Comparison of ENCODE assay signal across 33 mouse cellular contexts in genomic region chr2:14127629-14128028, GRCm38 (mm10). TPM values are rescaled to one million over a fixed set of nuclear protein-coding genes. Genes with fewer than 3 reads are reported as not detected.
DNase-seq lines count a peak whose midpoint lies in the region; ATAC-seq lines count a peak whose summit lies in the region.
"Had no signal": no experiment of that assay in that cellular context is flagged by ENCODE, and none has a peak within 500 bp of the region (broad histone marks: within the 10 kb centered on the region; RNA-seq: fewer than 3 reads in every experiment).

No protein-coding gene starts in this region.

- H3K4me1 ChIP-seq in embryonic facial prominence, embryonic 11.5 days (ENCODE audit: control insufficient read depth, insufficient read depth, low read length), result no peaks in the 10 kb centered on the region
- H3K4me1 ChIP-seq in embryonic facial prominence, embryonic 10.5 days, result no peaks in the 10 kb centered on the region
- 0 out of 2 replicates have a peak, but pooled peaks cover 5% of the 10 kb centered on the region for H3K4me1 ChIP-seq in midbrain, embryonic 12.5 days
- H3K4me1 ChIP-seq in midbrain, embryonic 10.5 days, result 0 out of 2 replicates have a peak, but pooled peaks cover 3% of the 10 kb centered on the region
- no peaks in the 10 kb centered on the region for H3K4me1 ChIP-seq in midbrain, embryonic 14.5 days (ENCODE audit: control insufficient read depth, insufficient read depth, low read length)
- H3K4me1 ChIP-seq: forebrain, embryonic 15.5 days; heart, embryonic 10.5 days; heart, embryonic 15.5 days; hindbrain, embryonic 12.5 days; neural tube, embryonic 15.5 days had no signal

- H3K36me3 ChIP-seq in embryonic facial prominence, embryonic 11.5 days (replicated peaks; ENCODE audit: control insufficient read depth, insufficient read depth, low read depth, low read length), result no peaks in the 10 kb centered on the region; the same call in 1 of the 2 replicates
- peaks cover 50% of the 10 kb centered on the region for H3K36me3 ChIP-seq in embryonic facial prominence, embryonic 10.5 days (replicated peaks)
- H3K36me3 ChIP-seq in midbrain, embryonic 12.5 days, result peaks cover 35% of the 10 kb centered on the region
- H3K36me3 ChIP-seq in midbrain, embryonic 10.5 days, result peaks cover 54% of the 10 kb centered on the region
- peaks cover 40% of the 10 kb centered on the region for H3K36me3 ChIP-seq in midbrain, embryonic 14.5 days (ENCODE audit: control insufficient read depth, insufficient read depth, low read length)

- no peaks in the 10 kb centered on the region for H3K9me3 ChIP-seq in embryonic facial prominence, embryonic 11.5 days (replicated peaks; ENCODE audit: control insufficient read depth, low read length)
- no peaks in the 10 kb centered on the region for H3K9me3 ChIP-seq in embryonic facial prominence, embryonic 10.5 days
- H3K9me3 ChIP-seq in midbrain, embryonic 12.5 days, result no peaks in the 10 kb centered on the region
- H3K9me3 ChIP-seq in midbrain, embryonic 10.5 days (replicated peaks), result no peaks in the 10 kb centered on the region
- H3K9me3 ChIP-seq in midbrain, embryonic 14.5 days (ENCODE audit: control insufficient read depth, low read length), result no peaks in the 10 kb centered on the region
- H3K9me3 ChIP-seq: forebrain, embryonic 15.5 days; heart, embryonic 10.5 days; heart, embryonic 15.5 days; hindbrain, embryonic 12.5 days; limb, embryonic 10.5 days; limb, embryonic 15.5 days; liver, embryonic 13.5 days; megakaryocyte, embryonic 14.5 days; neural tube, embryonic 15.5 days had no signal

- 61% methylated on average over 3 of the region's 3 CpGs for WGBS in embryonic facial prominence, embryonic 11.5 days
- WGBS in embryonic facial prominence, embryonic 10.5 days, result 65% methylated on average over 3 of the region's 3 CpGs
- 36% methylated on average over 3 of the region's 3 CpGs for WGBS in midbrain, embryonic 12.5 days
- WGBS in midbrain, embryonic 10.5 days, result 53% methylated on average over 3 of the region's 3 CpGs
- WGBS in midbrain, embryonic 14.5 days, result 27% methylated on average over 3 of the region's 3 CpGs

- DNase-seq in embryonic facial prominence, embryonic 11.5 days (ENCODE audit: low spot score), result peak; percentile 38
- DNase-seq in embryonic facial prominence, embryonic 10.5 days (ENCODE audit: low spot score), result no peak
- no peak for DNase-seq in midbrain, embryonic 10.5 days (ENCODE audit: low spot score)
- DNase-seq in midbrain, embryonic 14.5 days, result peak; percentile 34
- no peak for DNase-seq in urinary bladder, adult 2 months (ENCODE audit: low spot score)
- DNase-seq in right cerebral cortex, postnatal 10 days (ENCODE audit: low spot score in 2 of 2), result no peak
- DNase-seq: adrenal gland, postnatal 25 days; cerebellum, adult 18-20 months; cerebellum, postnatal 10 days; gastrocnemius, postnatal 14 days; kidney, postnatal 14 days; layer of hippocampus, adult 9-11 months; liver, embryonic 13.5 days; lung, adult 18-20 months; lung, postnatal 4 days; right cerebral cortex, adult 18-20 months; right cerebral cortex, postnatal 4 days; thymus, adult 18-20 months; thymus, postnatal 25 days had no signal

- H3K27ac ChIP-seq in embryonic facial prominence, embryonic 11.5 days (replicated peaks; ENCODE audit: low read depth, low read length), result no peak overlapping the region
- H3K27ac ChIP-seq in embryonic facial prominence, embryonic 10.5 days (replicated peaks), result no peak overlapping the region
- H3K27ac ChIP-seq in midbrain, embryonic 12.5 days (replicated peaks), result no peak overlapping the region
- H3K27ac ChIP-seq in midbrain, embryonic 10.5 days (replicated peaks), result no peak overlapping the region
- H3K27ac ChIP-seq in midbrain, embryonic 14.5 days (replicated peaks; ENCODE audit: low read depth, low read length), result no peak overlapping the region
- H3K27ac ChIP-seq: forebrain, embryonic 15.5 days; heart, embryonic 10.5 days; heart, embryonic 15.5 days; hindbrain, embryonic 12.5 days; limb, embryonic 10.5 days; limb, embryonic 15.5 days; liver, embryonic 13.5 days; neural tube, embryonic 15.5 days; stomach, postnatal 0 days had no signal

- no peak overlapping the region for H3K4me2 ChIP-seq in embryonic facial prominence, embryonic 11.5 days (ENCODE audit: low read depth, low read length)
- no peak overlapping the region for H3K4me2 ChIP-seq in midbrain, embryonic 12.5 days (replicated peaks)
- no peak overlapping the region for H3K4me2 ChIP-seq in midbrain, embryonic 14.5 days (ENCODE audit: low read length)
- H3K4me2 ChIP-seq: forebrain, embryonic 15.5 days; heart, embryonic 15.5 days; hindbrain, embryonic 12.5 days; limb, embryonic 15.5 days; liver, embryonic 13.5 days; neural tube, embryonic 15.5 days had no signal

- no peak; the same call in 1 of the 2 replicates for ATAC-seq in embryonic facial prominence, embryonic 11.5 days (replicated peaks; ENCODE audit: insufficient number of reproducible peaks, low FRiP score, low TSS enrichment, low read depth)
- ATAC-seq in midbrain, embryonic 12.5 days (ENCODE audit: low FRiP score, low read depth), result peak; percentile 91
- peak; percentile 66; the same call in 1 of the 2 replicates for ATAC-seq in midbrain, embryonic 14.5 days (ENCODE audit: low FRiP score, low TSS enrichment)
- ATAC-seq: forebrain, embryonic 15.5 days; intestine, embryonic 16.5 days; lung, postnatal 0 days had no signal

- H3K4me3 ChIP-seq in embryonic facial prominence, embryonic 11.5 days (ENCODE audit: low read depth, low read length), result no peak overlapping the region
- H3K4me3 ChIP-seq in embryonic facial prominence, embryonic 10.5 days, result no peak overlapping the region
- H3K4me3 ChIP-seq in midbrain, embryonic 12.5 days, result no peak overlapping the region
- H3K4me3 ChIP-seq in midbrain, embryonic 10.5 days, result no peak overlapping the region
- H3K4me3 ChIP-seq in midbrain, embryonic 14.5 days (replicated peaks; ENCODE audit: low read depth, low read length), result no peak overlapping the region
- H3K4me3 ChIP-seq: erythroblast, embryonic 14.5 days; forebrain, embryonic 15.5 days; heart, embryonic 10.5 days; heart, embryonic 15.5 days; hindbrain, embryonic 12.5 days; limb, embryonic 10.5 days; limb, embryonic 15.5 days; liver, embryonic 13.5 days; megakaryocyte, embryonic 14.5 days; neural tube, embryonic 15.5 days had no signal

- H3K27me3 ChIP-seq in embryonic facial prominence, embryonic 11.5 days (ENCODE audit: control insufficient read depth, insufficient read depth, low read length), result no peaks in the 10 kb centered on the region
- no peaks in the 10 kb centered on the region for H3K27me3 ChIP-seq in embryonic facial prominence, embryonic 10.5 days (replicated peaks; ENCODE audit: low read depth, poor library complexity, severe bottlenecking)
- H3K27me3 ChIP-seq in midbrain, embryonic 12.5 days, result no peaks in the 10 kb centered on the region; the same call in 1 of the 2 replicates
- H3K27me3 ChIP-seq in midbrain, embryonic 10.5 days (ENCODE audit: low read depth, poor library complexity, severe bottlenecking), result no peaks in the 10 kb centered on the region
- no peaks in the 10 kb centered on the region for H3K27me3 ChIP-seq in midbrain, embryonic 14.5 days (ENCODE audit: control insufficient read depth, insufficient read depth, low read length)
- H3K27me3 ChIP-seq: forebrain, embryonic 15.5 days; heart, embryonic 15.5 days; hindbrain, embryonic 12.5 days; limb, embryonic 15.5 days; liver, embryonic 13.5 days; megakaryocyte, embryonic 14.5 days; neural tube, embryonic 15.5 days had no signal

- H3K9ac ChIP-seq in embryonic facial prominence, embryonic 11.5 days (replicated peaks; ENCODE audit: low read length), result no peak overlapping the region
- no peak overlapping the region for H3K9ac ChIP-seq in midbrain, embryonic 12.5 days (replicated peaks)
- no peak overlapping the region for H3K9ac ChIP-seq in midbrain, embryonic 14.5 days (replicated peaks; ENCODE audit: low read length)
- H3K9ac ChIP-seq: forebrain, embryonic 15.5 days; heart, embryonic 15.5 days; hindbrain, embryonic 12.5 days; limb, embryonic 15.5 days; liver, embryonic 13.5 days; neural tube, embryonic 15.5 days had no signal

RNA-seq across cellular contexts. Expression of gene Tmem236, which starts 46.7 kb away (rescaled TPM):
- polyA plus RNA-seq in embryonic facial prominence, embryonic 11.5 days (2014; fragmentation: Nextera tagmentation; extraction: Ambion mirVana), result 0.06 and 0.11 TPM in 2 replicates
- polyA plus RNA-seq in embryonic facial prominence, embryonic 10.5 days (2016; fragmentation: Nextera tagmentation; extraction: Ambion mirVana), result 0.04 TPM in 1 of 2 replicates, not detected in the other
- polyA plus RNA-seq in midbrain, embryonic 12.5 days (2016; fragmentation: Nextera tagmentation; extraction: Ambion mirVana), result 0.05 TPM in 1 of 2 replicates, not detected in the other
- polyA plus RNA-seq in midbrain, embryonic 10.5 days (2016; fragmentation: Nextera tagmentation; extraction: Ambion mirVana), result 0.04 TPM in 2 replicates
- polyA plus RNA-seq in midbrain, embryonic 14.5 days (2014; fragmentation: Nextera tagmentation; extraction: Ambion mirVana), result 0.08 and 0.18 TPM in 2 replicates
- polyA plus RNA-seq in urinary bladder, adult 2 months (2012; rRNA removed), result 0.06 and 0.11 TPM in 2 replicates
- polyA plus RNA-seq: erythroblast, embryonic 14.5 days; heart, embryonic 10.5 days; hindbrain, embryonic 12.5 days; limb, embryonic 10.5 days; liver, embryonic 13.5 days; spleen, adult 2 months had no signal

RNA-seq across cellular contexts. Expression of gene Stam, which starts 53.7 kb away (rescaled TPM):
- polyA plus RNA-seq in embryonic facial prominence, embryonic 11.5 days (2014; fragmentation: Nextera tagmentation; extraction: Ambion mirVana), result 86.1 and 98.1 TPM in 2 replicates
- 78.2 and 86.8 TPM in 2 replicates for polyA plus RNA-seq in embryonic facial prominence, embryonic 10.5 days (2016; fragmentation: Nextera tagmentation; extraction: Ambion mirVana)
- 100 and 101 TPM in 2 replicates for polyA plus RNA-seq in midbrain, embryonic 12.5 days (2016; fragmentation: Nextera tagmentation; extraction: Ambion mirVana)
- 96.4 and 99.0 TPM in 2 replicates for polyA plus RNA-seq in midbrain, embryonic 10.5 days (2016; fragmentation: Nextera tagmentation; extraction: Ambion mirVana)
- polyA plus RNA-seq in midbrain, embryonic 14.5 days (2014; fragmentation: Nextera tagmentation; extraction: Ambion mirVana), result 138 and 141 TPM in 2 replicates
- 33.1 and 33.5 TPM in 2 replicates for polyA plus RNA-seq in urinary bladder, adult 2 months (2012; rRNA removed)

Comparison
In these comparisons a context has a peak if more than half of its experiments do, and no peak if none do; other contexts are left out.
1. DNase-seq: peak in embryonic facial prominence, embryonic 11.5 days (single experiment) and midbrain, embryonic 14.5 days (single experiment); none in embryonic facial prominence, embryonic 10.5 days (single experiment), midbrain, embryonic 10.5 days (single experiment), urinary bladder, adult 2 months (single experiment) and right cerebral cortex, postnatal 10 days (0 of 2).